ENCODE assay signal across 9 mouse cellular contexts in genomic region chrX:12860168-12860567, GRCm38 (mm10).
A peak's percentile ranks its signal among the peaks of the same experiment; 100 is the strongest.
DNase-seq lines count a peak whose midpoint lies in the region; ATAC-seq lines count a peak whose summit lies in the region.
"Had no signal": no experiment of that assay in that cellular context is flagged by ENCODE, and none has a peak within 500 bp of the region (broad histone marks: within the 10 kb centered on the region; RNA-seq: fewer than 3 reads in every experiment).

No protein-coding gene starts in this region.

- no peak for ATAC-seq in limb, embryonic 11.5 days (ENCODE audit: insufficient number of reproducible peaks, low FRiP score, low TSS enrichment, low read depth)
- ATAC-seq in intestine, embryonic 15.5 days: 0 out of 2 replicates have a peak, but pooled peaks have one; percentile 24

- no peak overlapping the region for H3K4me3 ChIP-seq in limb, embryonic 11.5 days (ENCODE audit: low read depth, low read length)
- no peak overlapping the region for H3K4me3 ChIP-seq in limb, embryonic 10.5 days
- no peak overlapping the region for H3K4me3 ChIP-seq in intestine, embryonic 15.5 days (replicated peaks)

- H3K27me3 ChIP-seq in limb, embryonic 11.5 days (ENCODE audit: control insufficient read depth, insufficient read depth, low read length): no peaks in the 10 kb centered on the region
- H3K27me3 ChIP-seq in limb, embryonic 10.5 days (ENCODE audit: low read depth, poor library complexity, severe bottlenecking): peaks cover 39% of the 10 kb centered on the region
- no peaks in the 10 kb centered on the region for H3K27me3 ChIP-seq in intestine, embryonic 15.5 days (replicated peaks)

- no peaks in the 10 kb centered on the region for H3K9me3 ChIP-seq in limb, embryonic 11.5 days (ENCODE audit: control insufficient read depth, low read length)
- H3K9me3 ChIP-seq in limb, embryonic 10.5 days (replicated peaks): no peaks in the 10 kb centered on the region
- no peaks in the 10 kb centered on the region for H3K9me3 ChIP-seq in intestine, embryonic 15.5 days

- peak; percentile 18 for DNase-seq in embryo, embryonic 10 days (ENCODE audit: low spot score)
- no peak for DNase-seq in embryo, embryonic 9.5 days (ENCODE audit: extremely low spot score)
- peak; percentile 22 for DNase-seq in limb, embryonic 11.5 days (ENCODE audit: low spot score)
- DNase-seq in limb, embryonic 10.5 days (ENCODE audit: low spot score): no peak
- peak; percentile 43 for DNase-seq in lung, postnatal 10 days
- no peak for DNase-seq in testis, postnatal 10 days (ENCODE audit: low spot score)
- no peak for DNase-seq in ovary, postnatal 36 days (ENCODE audit: low spot score)
- DNase-seq: gastrocnemius, postnatal 36 days had no signal

- H3K27ac ChIP-seq in limb, embryonic 11.5 days (replicated peaks; ENCODE audit: low read depth, low read length): no peak overlapping the region
- H3K27ac ChIP-seq in limb, embryonic 10.5 days: no peak overlapping the region
- H3K27ac ChIP-seq in intestine, embryonic 15.5 days: no peak overlapping the region

- no peak overlapping the region for H3K9ac ChIP-seq in limb, embryonic 11.5 days (ENCODE audit: low read length)
- no peak overlapping the region for H3K9ac ChIP-seq in intestine, embryonic 15.5 days

- H3K36me3 ChIP-seq in limb, embryonic 11.5 days (ENCODE audit: control insufficient read depth, insufficient read depth, low read length): no peaks in the 10 kb centered on the region
- no peaks in the 10 kb centered on the region for H3K36me3 ChIP-seq in limb, embryonic 10.5 days
- no peaks in the 10 kb centered on the region for H3K36me3 ChIP-seq in intestine, embryonic 15.5 days

- 73% methylated on average over 6 of the region's 6 CpGs for whole genome bisulfite sequencing in limb, embryonic 11.5 days
- WGBS in limb, embryonic 10.5 days: 78% methylated on average over 6 of the region's 6 CpGs
- WGBS in intestine, embryonic 15.5 days: 63% methylated on average over 6 of the region's 6 CpGs

- no peak overlapping the region for H3K4me2 ChIP-seq in limb, embryonic 11.5 days (ENCODE audit: low read depth, severe bottlenecking)
- H3K4me2 ChIP-seq in intestine, embryonic 15.5 days (replicated peaks): no peak overlapping the region

- H3K4me1 ChIP-seq in limb, embryonic 11.5 days (ENCODE audit: control insufficient read depth, insufficient read depth, low read length): no peaks in the 10 kb centered on the region
- peaks cover 7% of the 10 kb centered on the region; the same call in 1 of the 2 replicates for H3K4me1 ChIP-seq in limb, embryonic 10.5 days
- no peaks in the 10 kb centered on the region for H3K4me1 ChIP-seq in intestine, embryonic 15.5 days (replicated peaks)

Comparison
In these comparisons a context has a peak if more than half of its experiments do, and no peak if none do; other contexts are left out.
1. DNase-seq: peak in embryo, embryonic 10 days (single experiment), limb, embryonic 11.5 days (single experiment) and lung, postnatal 10 days (single experiment); none in embryo, embryonic 9.5 days (single experiment), limb, embryonic 10.5 days (single experiment), testis, postnatal 10 days (single experiment) and ovary, postnatal 36 days (single experiment).